Mouse (Mus musculus) cortical plate, adult 2 months (tissue): ENCODE measurements around the gene Ano9.

Source experiments
- CTCF ChIP-seq: fragments of 200-500 bp; IDR thresholded peaks from 2 replicates; pipeline ENCODE4 v1.5.1; 2011; ENCODE audit warnings: mild to moderate bottlenecking, control low read depth, low read length; ENCODE audit not compliant: insufficient read depth; ENCODE audit errors: extremely low read depth
- POLR2A ChIP-seq: fragments of 200-500 bp; IDR thresholded peaks from 2 replicates; pipeline ENCODE4 v1.6.1; 2011; ENCODE audit warnings: mild to moderate bottlenecking, low read length, control low read depth; ENCODE audit not compliant: insufficient read depth; ENCODE audit errors: extremely low read depth

DNA sequence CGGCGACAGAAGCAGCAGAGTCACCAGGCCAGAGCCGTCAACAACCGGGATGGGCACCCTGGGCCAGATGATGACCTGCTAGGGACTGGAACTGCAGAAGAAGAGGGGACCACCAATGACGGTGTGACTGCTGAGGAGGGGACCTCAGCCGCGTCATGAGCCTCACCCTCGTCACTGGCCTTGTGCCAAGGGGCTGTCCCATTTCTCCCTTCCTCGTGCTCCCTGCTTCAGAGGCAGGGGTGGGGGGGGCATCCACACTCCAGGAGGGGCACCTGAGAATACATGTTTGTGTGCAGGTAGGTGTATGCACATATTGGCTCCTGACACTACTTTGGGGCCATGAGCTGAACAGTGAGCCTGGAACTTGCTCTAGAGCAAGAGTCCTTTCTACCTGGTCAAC is 37.8 kb upstream of the Ano9 start:
- no peak for TF ChIP-seq CTCF
- no peak for TF ChIP-seq POLR2A
